Mouse (Mus musculus) embryo, embryonic 10 days (tissue): Measurements from ENCODE around the gene 5730522E02Rik.
A peak's percentile ranks its signal among the peaks of the same experiment; 100 is the strongest.

ENCODE experiments used
- DNase-seq: peaks from one replicate; pipeline ENCODE4 v3.0.0-alpha.2; 2015; ENCODE audit warnings: low spot score

The 5730522E02Rik gene

DNA sequence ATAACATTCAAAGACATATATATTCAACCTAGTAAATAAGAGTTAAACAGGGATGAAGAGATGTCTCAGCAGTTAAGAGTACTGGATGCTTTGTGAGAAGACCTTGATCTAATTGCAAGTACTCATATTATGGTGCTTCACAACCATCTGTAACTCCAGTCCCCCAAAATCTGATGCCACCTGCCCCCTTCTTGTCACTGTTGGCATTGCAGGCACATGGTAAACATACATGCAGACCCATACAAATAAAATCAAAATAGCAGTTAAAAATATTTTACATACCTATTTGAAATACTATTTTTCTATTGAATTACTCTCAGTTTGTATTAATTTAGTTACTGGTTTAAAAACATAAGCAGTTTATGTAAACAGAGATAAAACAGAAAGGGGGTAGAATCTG, 84.6 kb downstream of the 5730522E02Rik start:
- DNase-seq, result no peak

DNA sequence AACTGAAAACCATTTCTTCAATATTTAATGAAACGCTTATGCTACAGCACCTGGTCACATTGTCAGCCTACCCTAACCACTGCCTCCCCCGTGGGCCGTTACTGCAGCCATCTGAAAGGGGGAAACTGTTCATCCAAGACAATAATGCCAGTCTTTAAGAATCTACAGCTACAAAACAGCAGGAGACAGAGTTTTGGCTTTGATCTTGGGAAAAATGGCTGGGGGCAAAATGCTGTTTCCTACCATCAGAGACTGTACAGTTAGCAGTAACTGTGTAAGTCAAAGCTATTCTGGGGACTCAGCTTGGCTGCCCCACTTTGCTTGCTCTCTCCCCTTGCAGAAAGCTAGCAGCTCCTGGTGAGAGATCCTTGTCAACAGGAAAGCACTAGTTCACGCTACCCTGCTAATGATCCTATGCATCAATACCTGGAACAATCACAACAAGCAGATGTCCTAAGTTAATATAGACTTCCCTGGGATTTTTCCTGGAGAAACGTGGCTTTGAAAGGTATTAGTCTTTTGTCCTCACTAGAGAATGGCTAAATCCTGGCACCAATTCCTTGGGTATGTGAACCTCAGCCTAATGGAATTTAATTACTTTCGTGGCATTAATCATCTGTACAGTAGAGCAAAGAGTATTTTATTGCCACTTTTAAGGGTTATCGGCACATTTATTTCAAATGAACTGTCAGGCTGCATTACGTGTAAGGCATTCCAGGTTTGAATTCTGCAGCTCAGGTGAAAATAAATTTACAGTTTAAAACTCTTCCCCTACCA, 89.6 kb downstream of the 5730522E02Rik start:
- no peak for DNase-seq

- no peak for DNase-seq
These were observed 92.9 kb downstream of the 5730522E02Rik start for GRCm38 (mm10) chr11:26117651-26118050.

DNA sequence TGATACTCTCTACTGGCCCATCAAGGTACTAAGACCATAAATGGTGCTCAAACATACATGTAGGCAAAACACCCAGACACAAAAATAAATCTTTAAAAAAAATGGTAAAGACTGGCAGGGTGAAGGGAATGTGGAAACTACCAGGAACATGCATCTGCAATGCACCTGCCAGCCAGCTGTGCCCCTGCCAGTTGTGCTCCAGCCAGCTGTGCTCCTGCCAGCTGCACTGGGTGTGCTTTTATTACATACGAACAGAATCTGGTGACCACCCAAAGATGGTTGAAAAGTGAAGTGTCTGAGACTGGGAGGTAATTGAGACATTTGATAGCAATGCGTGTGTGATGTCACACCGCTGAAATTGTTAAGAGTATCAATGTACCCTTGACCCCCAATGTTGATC, 98.4 kb downstream of the 5730522E02Rik start:
- DNase-seq, result no peak

DNA sequence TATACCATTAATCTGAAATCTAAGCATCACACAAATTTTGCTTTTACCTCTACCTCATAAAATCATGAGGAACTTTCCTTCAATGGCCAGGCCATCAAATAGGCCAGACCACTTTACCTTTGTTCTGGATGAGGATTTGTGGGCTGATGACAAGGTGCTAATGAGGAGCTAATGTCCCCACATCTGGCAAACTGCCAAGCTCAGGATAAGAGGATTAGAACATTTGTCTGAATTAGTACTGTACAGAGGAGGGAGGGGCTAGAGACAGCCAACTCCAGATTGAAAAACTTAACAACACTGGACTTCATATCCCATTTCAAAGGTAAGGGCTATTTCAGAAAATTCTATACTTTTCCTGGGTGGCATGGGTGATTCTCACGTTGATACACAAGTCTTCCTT, 101.9 kb downstream of the 5730522E02Rik start:
- DNase-seq, result no peak

- DNase-seq, result no peak
These were observed 105.9 kb downstream of the 5730522E02Rik start for GRCm38 (mm10) chr11:26104680-26105079.

- DNase-seq, result peak; percentile 64
These were observed 106.9 kb downstream of the 5730522E02Rik start for GRCm38 (mm10) chr11:26103698-26104097.

GRCm38 (mm10) chr11:26102878-26103277, 107.7 kb downstream of the 5730522E02Rik start:
- DNase-seq, result peak; percentile 38

GRCm38 (mm10) chr11:26100077-26100476, 110.5 kb downstream of the 5730522E02Rik start:
- DNase-seq, result no peak

DNA sequence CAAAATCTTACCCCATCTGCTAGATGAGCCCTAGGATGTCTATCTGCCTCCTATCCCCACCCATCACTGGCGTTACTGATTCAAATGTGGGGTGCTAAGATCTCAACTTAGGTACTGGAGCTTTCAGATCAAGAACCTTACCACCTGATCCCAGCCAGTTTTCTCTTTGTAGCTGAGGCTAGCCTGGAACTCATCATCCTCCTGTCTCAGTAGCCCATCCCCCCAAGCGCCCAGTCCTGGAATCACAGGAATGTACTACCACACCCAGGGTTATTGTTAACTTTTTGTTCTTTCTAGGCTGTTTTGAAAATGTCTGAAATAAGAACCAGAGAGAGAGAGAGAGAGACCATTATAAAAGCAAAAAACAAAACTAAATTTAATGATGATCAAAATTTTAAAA, 111.6 kb downstream of the 5730522E02Rik start:
- DNase-seq, result no peak

GRCm38 (mm10) chr11:26096095-26096494, 114.5 kb downstream of the 5730522E02Rik start:
- no peak for DNase-seq

GRCm38 (mm10) chr11:26088993-26089392, 121.6 kb downstream of the 5730522E02Rik start:
- no peak for DNase-seq

DNA sequence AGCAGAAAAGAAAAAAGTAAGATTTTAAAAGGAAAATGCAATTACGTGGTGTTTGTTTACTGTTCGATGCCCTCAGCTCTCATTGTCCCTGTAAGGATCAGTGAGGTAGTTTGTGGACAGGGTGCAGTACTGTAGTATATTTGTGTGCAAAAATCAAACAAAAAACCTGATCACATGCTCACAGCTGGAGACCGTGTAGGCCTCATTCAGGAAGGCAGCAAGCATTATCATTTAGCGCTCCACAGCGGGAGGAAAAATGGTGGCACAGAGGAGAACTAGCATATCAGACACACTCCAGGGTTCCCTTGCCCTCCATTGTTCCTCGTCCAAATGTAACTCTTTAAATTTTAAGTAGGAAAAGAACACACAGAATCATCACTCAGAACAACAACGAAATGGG, 123.9 kb downstream of the 5730522E02Rik start:
- DNase-seq, result no peak

- no peak for DNase-seq
These were observed 125.1 kb downstream of the 5730522E02Rik start for GRCm38 (mm10) chr11:26085380-26086035.

DNA sequence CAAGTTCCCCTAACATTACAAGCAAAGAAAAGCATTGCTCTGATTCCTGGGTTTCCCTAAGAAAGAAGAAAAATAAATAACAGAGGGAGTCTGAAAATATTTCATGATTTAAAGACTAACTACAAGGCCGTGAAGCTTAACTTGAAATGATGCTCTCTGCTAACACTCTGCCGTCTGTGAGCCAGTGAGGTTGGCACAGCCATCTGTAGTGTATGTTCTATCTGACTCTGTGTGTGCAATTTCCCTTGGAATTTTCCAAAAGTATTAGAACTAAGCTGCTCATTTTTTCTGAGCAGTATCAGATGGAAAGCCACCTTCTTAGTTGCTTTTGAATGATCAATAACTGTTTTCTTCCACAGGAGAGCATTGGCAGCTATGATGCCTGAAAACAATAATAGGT, 134.2 kb downstream of the 5730522E02Rik start:
- no peak for DNase-seq

- no peak for DNase-seq
These were observed 135.0 kb downstream of the 5730522E02Rik start for GRCm38 (mm10) chr11:26075536-26075935.

GRCm38 (mm10) chr11:26073638-26074294, 136.8 kb downstream of the 5730522E02Rik start:
- peak; percentile 83 for DNase-seq

GRCm38 (mm10) chr11:26072101-26072500, 138.5 kb downstream of the 5730522E02Rik start:
- DNase-seq, result no peak

DNA sequence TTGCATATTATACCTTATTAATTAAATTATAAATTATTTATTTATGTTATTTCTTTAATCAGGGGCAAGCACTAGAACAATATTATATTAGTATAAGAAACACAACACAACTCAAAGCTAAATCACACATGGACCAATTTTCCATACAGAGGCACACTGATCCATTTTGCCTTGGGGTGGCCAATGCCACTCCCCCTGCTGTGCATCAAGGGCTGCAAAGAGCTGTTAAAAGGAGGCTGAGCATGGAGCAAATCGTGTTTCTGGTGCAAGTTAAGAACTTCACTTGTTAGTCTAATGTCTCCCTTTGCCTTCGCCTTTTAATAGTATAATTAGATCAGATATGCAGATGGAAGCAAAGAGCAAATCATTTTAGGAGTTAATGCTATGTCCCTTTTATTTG, 147.3 kb downstream of the 5730522E02Rik start:
- DNase-seq, result no peak

- no peak for DNase-seq
These were observed 149.0 kb downstream of the 5730522E02Rik start for GRCm38 (mm10) chr11:26061471-26062137.

DNA sequence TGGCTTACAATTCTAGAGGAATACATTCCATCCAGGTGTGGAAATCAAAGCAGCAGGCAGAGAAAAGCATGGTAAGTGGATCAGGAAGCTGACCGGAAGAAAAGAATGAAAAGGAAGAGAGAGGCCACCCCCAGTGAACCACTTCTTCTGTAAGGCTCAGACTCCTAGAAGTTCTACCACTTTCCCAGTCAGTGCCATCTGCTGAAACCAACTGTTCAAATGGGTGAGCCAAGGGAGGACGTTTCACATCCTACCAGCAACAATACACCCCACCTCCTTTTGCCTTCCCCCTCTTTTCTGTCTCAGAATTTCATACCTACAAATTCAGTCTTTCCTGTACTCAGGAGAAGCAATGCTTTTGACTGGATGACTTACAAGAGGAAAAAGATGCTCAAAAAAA, 197.0 kb downstream of the 5730522E02Rik start:
- DNase-seq, result no peak

- no peak for DNase-seq
These were observed 206.5 kb downstream of the 5730522E02Rik start for GRCm38 (mm10) chr11:26004018-26004417.
